ENCODE assay signal across 9 mouse cellular contexts in the genomic region with DNA sequence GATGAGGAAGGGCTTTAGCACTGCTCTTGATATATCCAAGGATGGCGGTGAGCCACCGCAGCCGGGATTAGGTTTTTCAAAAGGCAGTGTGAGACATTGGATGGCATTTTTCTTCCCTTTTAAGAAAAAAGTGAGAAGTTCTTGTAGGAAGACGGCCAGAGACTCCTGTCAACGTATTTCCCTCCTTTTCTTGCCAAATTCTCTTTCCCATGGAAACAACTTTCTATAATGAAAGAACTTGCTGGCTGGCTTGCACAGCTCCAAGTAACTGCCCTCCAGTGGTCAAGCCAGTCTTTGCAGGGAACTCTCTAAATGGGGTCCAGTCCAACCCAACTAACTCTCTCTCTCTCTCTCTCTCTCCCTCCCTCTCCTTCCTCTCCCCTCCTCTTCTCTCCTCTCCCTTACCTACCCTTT. TPM values are rescaled to one million over a fixed set of nuclear protein-coding genes. Genes with fewer than 3 reads are reported as not detected.
DNase-seq lines count a peak whose midpoint lies in the region; ATAC-seq lines count a peak whose summit lies in the region.
"Had no signal": no experiment of that assay in that cellular context is flagged by ENCODE, and none has a peak within 500 bp of the region (broad histone marks: within the 10 kb centered on the region; RNA-seq: fewer than 3 reads in every experiment).

No protein-coding gene starts in this region.

- WGBS in hindbrain, embryonic 10.5 days, result 60% methylated on average over 5 of the region's 5 CpGs
- 59% methylated on average over 5 of the region's 5 CpGs for WGBS in hindbrain, embryonic 12.5 days
- 48% methylated on average over 5 of the region's 5 CpGs for WGBS in embryonic facial prominence, embryonic 15.5 days
- 52% methylated on average over 5 of the region's 5 CpGs for WGBS in heart, embryonic 16.5 days

- no peak overlapping the region for H3K9ac ChIP-seq in hindbrain, embryonic 12.5 days
- no peak overlapping the region for H3K9ac ChIP-seq in embryonic facial prominence, embryonic 15.5 days
- no peak overlapping the region for H3K9ac ChIP-seq in heart, embryonic 16.5 days (ENCODE audit: low read length)
- H3K9ac ChIP-seq: neural tube, embryonic 13.5 days had no signal

- no peak for ATAC-seq in hindbrain, embryonic 12.5 days (ENCODE audit: low FRiP score)
- no peak for ATAC-seq in embryonic facial prominence, embryonic 15.5 days (ENCODE audit: insufficient number of reproducible peaks, low FRiP score, low TSS enrichment, low read depth)
- no peak for ATAC-seq in heart, embryonic 16.5 days (replicated peaks; ENCODE audit: extremely low read depth, insufficient read depth, low FRiP score)
- peak; percentile 37; the same call in 1 of the 2 replicates for ATAC-seq in megakaryocyte progenitor cell, adult 5-6 weeks (replicated peaks; ENCODE audit: poor library complexity)

- H3K4me2 ChIP-seq in hindbrain, embryonic 12.5 days (replicated peaks), result no peak overlapping the region
- H3K4me2 ChIP-seq in embryonic facial prominence, embryonic 15.5 days (replicated peaks), result peak overlapping the region; percentile 21; the same call in 1 of the 2 replicates
- peak overlapping the region; percentile 8; the same call in 1 of the 2 replicates for H3K4me2 ChIP-seq in heart, embryonic 16.5 days (ENCODE audit: low read depth, low read length)
- H3K4me2 ChIP-seq: neural tube, embryonic 13.5 days had no signal

- H3K27me3 ChIP-seq in hindbrain, embryonic 10.5 days (ENCODE audit: insufficient read depth, poor library complexity, severe bottlenecking), result peaks cover 10% of the 10 kb centered on the region; the same call in 1 of the 2 replicates
- 0 out of 2 replicates have a peak, but pooled peaks cover 4% of the 10 kb centered on the region for H3K27me3 ChIP-seq in hindbrain, embryonic 12.5 days
- no peaks in the 10 kb centered on the region for H3K27me3 ChIP-seq in embryonic facial prominence, embryonic 15.5 days
- no peaks in the 10 kb centered on the region for H3K27me3 ChIP-seq in heart, embryonic 16.5 days (ENCODE audit: control insufficient read depth, insufficient read depth, low read length)

- H3K4me3 ChIP-seq in hindbrain, embryonic 10.5 days, result no peak overlapping the region
- H3K4me3 ChIP-seq in hindbrain, embryonic 12.5 days, result no peak overlapping the region
- no peak overlapping the region for H3K4me3 ChIP-seq in embryonic facial prominence, embryonic 15.5 days (replicated peaks)
- no peak overlapping the region for H3K4me3 ChIP-seq in heart, embryonic 16.5 days (ENCODE audit: low read length)
- H3K4me3 ChIP-seq: neural tube, embryonic 13.5 days had no signal

- H3K27ac ChIP-seq in hindbrain, embryonic 10.5 days, result no peak overlapping the region
- no peak overlapping the region for H3K27ac ChIP-seq in hindbrain, embryonic 12.5 days
- H3K27ac ChIP-seq in embryonic facial prominence, embryonic 15.5 days (replicated peaks), result no peak overlapping the region
- 0 out of 2 replicates have a peak overlapping the region, but pooled peaks have one; percentile 31 for H3K27ac ChIP-seq in heart, embryonic 16.5 days (ENCODE audit: low read length)
- H3K27ac ChIP-seq: neural tube, embryonic 13.5 days had no signal

- H3K9me3 ChIP-seq in hindbrain, embryonic 10.5 days, result no peaks in the 10 kb centered on the region
- H3K9me3 ChIP-seq in hindbrain, embryonic 12.5 days (replicated peaks), result no peaks in the 10 kb centered on the region
- no peaks in the 10 kb centered on the region for H3K9me3 ChIP-seq in embryonic facial prominence, embryonic 15.5 days (replicated peaks)
- no peaks in the 10 kb centered on the region for H3K9me3 ChIP-seq in heart, embryonic 16.5 days (replicated peaks; ENCODE audit: control insufficient read depth, low read length)
- H3K9me3 ChIP-seq: neural tube, embryonic 13.5 days had no signal

- H3K36me3 ChIP-seq in hindbrain, embryonic 10.5 days, result peaks cover 12% of the 10 kb centered on the region; the same call in 1 of the 2 replicates
- H3K36me3 ChIP-seq in hindbrain, embryonic 12.5 days, result no peaks in the 10 kb centered on the region
- 0 out of 2 replicates have a peak, but pooled peaks cover 4% of the 10 kb centered on the region for H3K36me3 ChIP-seq in embryonic facial prominence, embryonic 15.5 days
- no peaks in the 10 kb centered on the region; the same call in 1 of the 2 replicates for H3K36me3 ChIP-seq in heart, embryonic 16.5 days (ENCODE audit: control insufficient read depth, insufficient read depth)
- H3K36me3 ChIP-seq: neural tube, embryonic 13.5 days had no signal

- peak; percentile 54 for DNase-seq in hindbrain, embryonic 10.5 days (ENCODE audit: low spot score)
- peak; percentile 14 for DNase-seq in adrenal gland, adult 8-10 months
- DNase-seq in left cerebral cortex, adult 8-10 months (ENCODE audit: low spot score in 2 of 2), result peak; percentile 20 to 33
- peak; percentile 18 to 24 for DNase-seq in spleen, postnatal 36 days (ENCODE audit: low spot score in 2 of 2)

- peaks cover 19% of the 10 kb centered on the region for H3K4me1 ChIP-seq in hindbrain, embryonic 10.5 days (replicated peaks)
- peaks cover 5% of the 10 kb centered on the region; the same call in 1 of the 2 replicates for H3K4me1 ChIP-seq in hindbrain, embryonic 12.5 days
- peaks cover 20% of the 10 kb centered on the region for H3K4me1 ChIP-seq in embryonic facial prominence, embryonic 15.5 days
- peaks cover 24% of the 10 kb centered on the region for H3K4me1 ChIP-seq in heart, embryonic 16.5 days (ENCODE audit: control insufficient read depth, insufficient read depth, low read length)

RNA-seq across cellular contexts. Expression of a gene that starts 3.6 kb away (rescaled TPM):
- polyA plus RNA-seq in hindbrain, embryonic 10.5 days (2016; fragmentation: Nextera tagmentation; extraction: Ambion mirVana), result 22.8 and 34.8 TPM in 2 replicates
- 47.2 and 49.1 TPM in 2 replicates for polyA plus RNA-seq in hindbrain, embryonic 12.5 days (2016; fragmentation: Nextera tagmentation; extraction: Ambion mirVana)
- 10 to 100 TPM; 24.7 to 32.7 (median 30.4) TPM for total RNA-seq in adrenal gland, adult 8-10 months (2022)
- polyA plus RNA-seq in embryonic facial prominence, embryonic 15.5 days (2015; fragmentation: Nextera tagmentation; extraction: Ambion mirVana), result 23.4 and 29.5 TPM in 2 replicates
- polyA plus RNA-seq in heart, embryonic 16.5 days (2015; fragmentation: Nextera tagmentation; extraction: Ambion mirVana), result 26.1 and 30.2 TPM in 2 replicates
- 10 to 100 TPM; 27.5 to 41.4 (median 34.8) TPM for total RNA-seq in left cerebral cortex, adult 8-10 months (2022)
- total RNA-seq in megakaryocyte progenitor cell, adult 5-6 weeks (2015), result 32.6 and 46.3 TPM in 2 replicates
- total RNA-seq in megakaryocyte progenitor cell, adult 5-6 weeks (2017), result 37.4 and 40.3 TPM in 2 replicates
